Mouse (Mus musculus) bone marrow, adult 2 months (tissue): ENCODE results near the gene Cavin2.

Source experiments
- CTCF ChIP-seq: fragments of 200-500 bp; IDR thresholded peaks from 2 replicates; pipeline ENCODE4 v1.5.1; 2011; ENCODE audit warnings: low read length, control low read depth; ENCODE audit not compliant: control insufficient read depth, insufficient read depth
- POLR2A ChIP-seq: fragments of 200-500 bp; IDR thresholded peaks from 2 replicates; pipeline ENCODE4 v1.6.1; 2011; ENCODE audit warnings: low read depth, mild to moderate bottlenecking, control low read depth, low read length, borderline replicate concordance; ENCODE audit not compliant: control insufficient read depth

DNA sequence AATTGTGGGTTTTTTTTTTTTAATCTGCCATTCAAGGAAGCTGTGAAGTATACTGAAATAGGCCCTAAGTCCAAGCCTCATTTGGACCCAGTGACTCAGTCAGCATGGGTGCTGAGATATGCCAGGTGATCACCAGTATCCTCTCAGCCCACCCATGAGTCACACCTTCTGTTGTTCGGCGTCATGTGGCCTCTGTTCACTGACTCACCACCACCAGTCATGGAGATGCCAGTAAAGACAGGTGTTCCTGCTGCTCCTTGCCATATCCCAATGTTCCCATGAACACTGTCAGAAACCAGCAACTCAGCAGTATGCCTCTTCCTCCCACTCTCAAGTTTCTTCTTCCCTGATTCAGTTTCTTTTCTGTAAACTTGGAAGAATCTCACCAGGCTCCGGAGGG lies 45.6 kb upstream of the Cavin2 start:
- no peak for TF ChIP-seq CTCF
- no peak for TF ChIP-seq POLR2A
